Comparison of ENCODE assay signal across 11 mouse cellular contexts in the genomic region with DNA sequence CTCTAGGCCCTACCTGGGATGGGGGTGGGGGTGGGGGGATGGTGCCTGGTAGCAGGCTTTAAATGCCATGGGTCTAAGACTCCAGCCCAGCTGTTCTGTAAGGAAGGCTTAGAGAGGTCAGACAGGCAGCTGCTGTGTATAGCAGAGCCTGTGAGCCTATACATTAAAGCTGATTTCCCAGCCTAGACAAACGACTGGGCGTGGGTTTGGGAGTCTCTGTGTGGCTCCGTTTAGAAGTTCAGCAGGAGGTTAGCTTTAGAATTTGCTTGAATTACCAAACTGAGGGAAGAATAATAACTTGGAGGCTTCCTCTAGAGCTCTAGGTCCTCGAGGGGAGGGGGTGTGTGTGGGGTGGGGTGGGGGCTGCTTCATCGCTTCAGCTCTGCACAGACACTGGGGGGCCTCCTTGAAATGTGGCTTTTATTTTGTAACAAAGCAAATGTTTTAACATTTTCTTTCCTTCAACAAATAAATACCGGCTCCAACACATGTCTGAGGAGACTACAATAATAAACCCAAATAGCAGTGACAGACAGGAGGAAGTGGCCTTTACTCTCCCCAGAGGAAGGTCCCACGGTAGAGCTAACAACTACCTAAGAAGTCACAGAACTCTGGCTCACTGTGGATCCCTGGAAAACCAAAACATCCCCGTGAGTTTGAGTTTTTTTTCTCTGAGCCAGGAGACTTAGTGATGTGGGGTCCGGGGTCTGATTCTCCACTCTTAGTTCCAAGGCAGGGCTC. TPM values are rescaled to one million over a fixed set of nuclear protein-coding genes. Genes with fewer than 3 reads are reported as not detected.
DNase-seq lines count a peak whose midpoint lies in the region; ATAC-seq and TF ChIP-seq lines count a peak whose summit lies in the region.
"Had no signal": no experiment of that assay in that cellular context is flagged by ENCODE, and none has a peak within 500 bp of the region (broad histone marks: within the 10 kb centered on the region; RNA-seq: fewer than 3 reads in every experiment).

No protein-coding gene starts in this region.

- H3K4me3 ChIP-seq in hindbrain, embryonic 10.5 days, result no peak overlapping the region
- H3K4me3 ChIP-seq in hindbrain, embryonic 12.5 days, result no peak overlapping the region
- peak overlapping the region; percentile 86 for H3K4me3 ChIP-seq in testis, adult 2 months (ENCODE audit: control insufficient read depth, low read depth, low read length)
- no peak overlapping the region for H3K4me3 ChIP-seq in intestine, embryonic 15.5 days (replicated peaks)
- H3K4me3 ChIP-seq in stomach, embryonic 16.5 days (replicated peaks; ENCODE audit: low read length), result no peak overlapping the region

- no peak for TF ChIP-seq POLR2A in testis, adult 2 months (IDR thresholded peaks at IDR 0.05; ENCODE audit: control insufficient read depth, low read depth, low read length)

- ATAC-seq in hindbrain, embryonic 12.5 days (ENCODE audit: low FRiP score), result no peak
- ATAC-seq in intestine, embryonic 15.5 days, result peak; percentile 34
- ATAC-seq in stomach, embryonic 16.5 days (ENCODE audit: insufficient read depth, low FRiP score), result no peak

- peaks cover 52% of the 10 kb centered on the region for H3K4me1 ChIP-seq in hindbrain, embryonic 10.5 days (replicated peaks)
- H3K4me1 ChIP-seq in hindbrain, embryonic 12.5 days, result peaks cover 6% of the 10 kb centered on the region; the same call in 1 of the 2 replicates
- H3K4me1 ChIP-seq in testis, adult 2 months (ENCODE audit: control insufficient read depth, insufficient read depth, low read length), result peaks cover 3% of the 10 kb centered on the region
- no peaks in the 10 kb centered on the region for H3K4me1 ChIP-seq in intestine, embryonic 15.5 days (replicated peaks)
- no peaks in the 10 kb centered on the region for H3K4me1 ChIP-seq in stomach, embryonic 16.5 days (ENCODE audit: control insufficient read depth, insufficient read depth, low read length)

- 0 out of 2 replicates have a peak, but pooled peaks cover 2% of the 10 kb centered on the region for H3K9me3 ChIP-seq in hindbrain, embryonic 10.5 days
- H3K9me3 ChIP-seq in hindbrain, embryonic 12.5 days (replicated peaks), result no peaks in the 10 kb centered on the region
- no peaks in the 10 kb centered on the region for H3K9me3 ChIP-seq in intestine, embryonic 15.5 days
- no peaks in the 10 kb centered on the region for H3K9me3 ChIP-seq in stomach, embryonic 16.5 days (replicated peaks; ENCODE audit: control insufficient read depth, low read length)

- no peak overlapping the region for H3K9ac ChIP-seq in hindbrain, embryonic 12.5 days
- no peak overlapping the region for H3K9ac ChIP-seq in intestine, embryonic 15.5 days
- no peak overlapping the region for H3K9ac ChIP-seq in stomach, embryonic 16.5 days (ENCODE audit: low read length)

- peak overlapping the region; percentile 50; the same call in 1 of the 2 replicates for H3K27ac ChIP-seq in hindbrain, embryonic 10.5 days
- no peak overlapping the region for H3K27ac ChIP-seq in hindbrain, embryonic 12.5 days
- H3K27ac ChIP-seq in testis, adult 2 months (ENCODE audit: control insufficient read depth, insufficient read depth, low read depth, low read length), result no peak overlapping the region
- H3K27ac ChIP-seq in intestine, embryonic 15.5 days, result peak overlapping the region; percentile 40; the same call in 1 of the 2 replicates
- H3K27ac ChIP-seq in stomach, embryonic 16.5 days (ENCODE audit: low read length), result peak overlapping the region; percentile 65

- peaks cover 11% of the 10 kb centered on the region; the same call in 1 of the 2 replicates for H3K27me3 ChIP-seq in hindbrain, embryonic 10.5 days (ENCODE audit: insufficient read depth, poor library complexity, severe bottlenecking)
- H3K27me3 ChIP-seq in hindbrain, embryonic 12.5 days, result 0 out of 2 replicates have a peak, but pooled peaks cover 4% of the 10 kb centered on the region
- no peaks in the 10 kb centered on the region for H3K27me3 ChIP-seq in testis, adult 2 months (ENCODE audit: control insufficient read depth, insufficient read depth, low read length)
- H3K27me3 ChIP-seq in intestine, embryonic 15.5 days (replicated peaks), result no peaks in the 10 kb centered on the region
- H3K27me3 ChIP-seq in stomach, embryonic 16.5 days (ENCODE audit: control insufficient read depth, insufficient read depth, low read length), result no peaks in the 10 kb centered on the region

- WGBS in hindbrain, embryonic 10.5 days, result 21% methylated on average over 9 of the region's 9 CpGs
- WGBS in hindbrain, embryonic 12.5 days, result 18% methylated on average over 9 of the region's 9 CpGs
- WGBS in intestine, embryonic 15.5 days, result 17% methylated on average over 9 of the region's 9 CpGs
- WGBS in stomach, embryonic 16.5 days, result 13% methylated on average over 9 of the region's 9 CpGs

- no peak overlapping the region for H3K4me2 ChIP-seq in hindbrain, embryonic 12.5 days (replicated peaks)
- H3K4me2 ChIP-seq in intestine, embryonic 15.5 days (replicated peaks), result no peak overlapping the region
- no peak overlapping the region for H3K4me2 ChIP-seq in stomach, embryonic 16.5 days (ENCODE audit: low read depth, low read length)

- DNase-seq in hindbrain, embryonic 10.5 days (ENCODE audit: low spot score), result no peak
- DNase-seq in testis, postnatal 10 days (ENCODE audit: low spot score), result no peak
- DNase-seq in cerebellum, adult 9-11 months, result no peak
- no peak for DNase-seq in right cerebral cortex, adult 2 months (ENCODE audit: low spot score in 2 of 2)
- DNase-seq: cerebellum, adult 11-12 months; lung, postnatal 36 days; thymus, postnatal 4 days had no signal

- H3K36me3 ChIP-seq in hindbrain, embryonic 10.5 days, result no peaks in the 10 kb centered on the region
- no peaks in the 10 kb centered on the region for H3K36me3 ChIP-seq in hindbrain, embryonic 12.5 days
- H3K36me3 ChIP-seq in testis, adult 2 months (ENCODE audit: control insufficient read depth, insufficient read depth, low read length), result no peaks in the 10 kb centered on the region
- H3K36me3 ChIP-seq in intestine, embryonic 15.5 days, result no peaks in the 10 kb centered on the region
- H3K36me3 ChIP-seq in stomach, embryonic 16.5 days (ENCODE audit: control insufficient read depth, insufficient read depth, low read length), result no peaks in the 10 kb centered on the region

- no peak for TF ChIP-seq CTCF in testis, adult 2 months (IDR thresholded peaks at IDR 0.05; ENCODE audit: control insufficient read depth, insufficient read depth, insufficient replicate concordance, low read depth, low read length)

RNA-seq across cellular contexts. Expression of a gene that starts 31.3 kb away (rescaled TPM):
- polyA plus RNA-seq in hindbrain, embryonic 10.5 days (2016; fragmentation: Nextera tagmentation; extraction: Ambion mirVana), result 147 and 167 TPM in 2 replicates
- polyA plus RNA-seq in hindbrain, embryonic 12.5 days (2016; fragmentation: Nextera tagmentation; extraction: Ambion mirVana), result 103 and 109 TPM in 2 replicates
- polyA plus RNA-seq in testis, adult 2 months (2012; rRNA removed), result 10.5 and 10.8 TPM in 2 replicates
- 59.5 and 59.7 TPM in 2 replicates for polyA plus RNA-seq in intestine, embryonic 15.5 days (2015; fragmentation: Nextera tagmentation; extraction: Ambion mirVana)
- 78.9 and 82.2 TPM in 2 replicates for polyA plus RNA-seq in stomach, embryonic 16.5 days (2015; fragmentation: Nextera tagmentation; extraction: Ambion mirVana)

Comparison
In these comparisons a context has a peak if more than half of its experiments do, and no peak if none do; other contexts are left out.
1. H3K27ac ChIP-seq: peak in hindbrain, embryonic 10.5 days (single experiment), intestine, embryonic 15.5 days (single experiment) and stomach, embryonic 16.5 days (single experiment); none in hindbrain, embryonic 12.5 days (single experiment) and testis, adult 2 months (single experiment).